In genomic region chr15:8643997-8644692, GRCm38 (mm10) we compare ENCODE assay signal across 21 mouse cellular contexts.
DNase-seq lines count a peak whose midpoint lies in the region; ATAC-seq and TF ChIP-seq lines count a peak whose summit lies in the region.
"Had no signal": no experiment of that assay in that cellular context is flagged by ENCODE, and none has a peak within 500 bp of the region (broad histone marks: within the 10 kb centered on the region; RNA-seq: fewer than 3 reads in every experiment).

No protein-coding gene starts in this region.

- H3K9ac ChIP-seq in hindbrain, embryonic 13.5 days: no peak overlapping the region
- no peak overlapping the region for H3K9ac ChIP-seq in lung, embryonic 14.5 days
- no peak overlapping the region for H3K9ac ChIP-seq in limb, embryonic 13.5 days
- H3K9ac ChIP-seq: embryonic facial prominence, embryonic 15.5 days; forebrain, embryonic 12.5 days; forebrain, postnatal 0 days; heart, embryonic 13.5 days had no signal

- peak overlapping the region; percentile 50; the same call in 1 of the 2 replicates for H3K27ac ChIP-seq in hindbrain, embryonic 10.5 days
- H3K27ac ChIP-seq in hindbrain, embryonic 13.5 days: no peak overlapping the region
- peak overlapping the region; percentile 81 for H3K27ac ChIP-seq in lung, embryonic 14.5 days (ENCODE audit: low read depth)
- peak overlapping the region; percentile 63; the same call in 1 of the 2 replicates for H3K27ac ChIP-seq in limb, embryonic 13.5 days
- H3K27ac ChIP-seq: embryonic facial prominence, embryonic 15.5 days; forebrain, embryonic 12.5 days; gastrocnemius, adult 2 months; heart, embryonic 13.5 days had no signal

- no peak for TF ChIP-seq CTCF in lung, embryonic 14.5 days (IDR thresholded peaks at IDR 0.05; ENCODE audit: low read depth)

- H3K4me1 ChIP-seq in hindbrain, embryonic 10.5 days (replicated peaks): peaks cover 10% of the 10 kb centered on the region; the same call in 1 of the 2 replicates
- H3K4me1 ChIP-seq in hindbrain, embryonic 13.5 days (replicated peaks): no peaks in the 10 kb centered on the region
- no peaks in the 10 kb centered on the region for H3K4me1 ChIP-seq in lung, embryonic 14.5 days (ENCODE audit: insufficient read depth)
- peaks cover 18% of the 10 kb centered on the region for H3K4me1 ChIP-seq in limb, embryonic 13.5 days
- H3K4me1 ChIP-seq: embryonic facial prominence, embryonic 15.5 days had no signal

- H3K9me3 ChIP-seq in hindbrain, embryonic 10.5 days: no peaks in the 10 kb centered on the region
- no peaks in the 10 kb centered on the region for H3K9me3 ChIP-seq in hindbrain, embryonic 13.5 days
- H3K9me3 ChIP-seq in lung, embryonic 14.5 days (ENCODE audit: low read depth, low read length): no peaks in the 10 kb centered on the region
- no peaks in the 10 kb centered on the region for H3K9me3 ChIP-seq in limb, embryonic 13.5 days
- H3K9me3 ChIP-seq: embryonic facial prominence, embryonic 15.5 days; forebrain, embryonic 12.5 days; heart, embryonic 13.5 days had no signal

- H3K27me3 ChIP-seq in hindbrain, embryonic 10.5 days (ENCODE audit: insufficient read depth, poor library complexity, severe bottlenecking): no peaks in the 10 kb centered on the region
- H3K27me3 ChIP-seq in hindbrain, embryonic 13.5 days: no peaks in the 10 kb centered on the region
- H3K27me3 ChIP-seq in lung, embryonic 14.5 days (ENCODE audit: insufficient read depth, low read length): no peaks in the 10 kb centered on the region
- H3K27me3 ChIP-seq in limb, embryonic 13.5 days: no peaks in the 10 kb centered on the region
- H3K27me3 ChIP-seq: embryonic facial prominence, embryonic 15.5 days; forebrain, embryonic 12.5 days; heart, embryonic 13.5 days had no signal

- DNase-seq in hindbrain, embryonic 10.5 days (ENCODE audit: low spot score): no peak
- DNase-seq in lung, embryonic 14.5 days: peak; percentile 59
- DNase-seq in lung, postnatal 10 days: no peak
- peak; percentile 50 for DNase-seq in NIH3T3 (ENCODE audit: low read depth)
- no peak for DNase-seq in left cerebral cortex, adult 9 months (ENCODE audit: low spot score in 2 of 2)
- no peak for DNase-seq in heart, adult 8-10 months (ENCODE audit: low spot score)
- DNase-seq: adrenal gland, adult 8-10 months; cerebellum, adult 11 months; cerebellum, adult 8-10 months; cerebellum, postnatal 14 days; embryo, embryonic 11 days; forebrain, postnatal 0 days; gastrocnemius, adult 2 months; gastrocnemius, postnatal 25 days; heart, postnatal 36 days had no signal

- no peak overlapping the region for H3K4me2 ChIP-seq in hindbrain, embryonic 13.5 days
- no peak overlapping the region for H3K4me2 ChIP-seq in lung, embryonic 14.5 days
- H3K4me2 ChIP-seq in limb, embryonic 13.5 days (replicated peaks): no peak overlapping the region
- H3K4me2 ChIP-seq: embryonic facial prominence, embryonic 15.5 days; forebrain, embryonic 12.5 days; heart, embryonic 13.5 days had no signal

- ATAC-seq in hindbrain, embryonic 13.5 days (ENCODE audit: low FRiP score): no peak
- ATAC-seq in lung, embryonic 14.5 days (ENCODE audit: insufficient read depth): peak; percentile 57
- peak; percentile 57 for ATAC-seq in limb, embryonic 13.5 days (ENCODE audit: low FRiP score, low read depth)
- ATAC-seq: forebrain, postnatal 0 days; hindbrain, embryonic 16.5 days had no signal

- no peak overlapping the region for H3K4me3 ChIP-seq in hindbrain, embryonic 10.5 days
- no peak overlapping the region for H3K4me3 ChIP-seq in hindbrain, embryonic 13.5 days
- no peak overlapping the region for H3K4me3 ChIP-seq in lung, embryonic 14.5 days (ENCODE audit: low read depth, low read length)
- no peak overlapping the region for H3K4me3 ChIP-seq in limb, embryonic 13.5 days
- H3K4me3 ChIP-seq: embryonic facial prominence, embryonic 15.5 days; forebrain, embryonic 12.5 days; gastrocnemius, adult 2 months; heart, embryonic 13.5 days had no signal

- peaks cover 34% of the 10 kb centered on the region for H3K36me3 ChIP-seq in hindbrain, embryonic 10.5 days
- peaks cover 14% of the 10 kb centered on the region; the same call in 1 of the 2 replicates for H3K36me3 ChIP-seq in hindbrain, embryonic 13.5 days
- peaks cover 13% of the 10 kb centered on the region; the same call in 1 of the 2 replicates for H3K36me3 ChIP-seq in lung, embryonic 14.5 days (ENCODE audit: insufficient read depth)
- H3K36me3 ChIP-seq in limb, embryonic 13.5 days: peaks cover 29% of the 10 kb centered on the region

- WGBS in hindbrain, embryonic 10.5 days: 68% methylated on average over 8 of the region's 8 CpGs
- 58% methylated on average over 8 of the region's 8 CpGs for WGBS in hindbrain, embryonic 13.5 days
- WGBS in lung, embryonic 14.5 days: 48% methylated on average over 8 of the region's 8 CpGs
- 54% methylated on average over 8 of the region's 8 CpGs for WGBS in limb, embryonic 13.5 days

Comparison
In these comparisons a context has a peak if more than half of its experiments do, and no peak if none do; other contexts are left out.
1. DNase-seq: peak in lung, embryonic 14.5 days (single experiment) and NIH3T3 (single experiment); none in hindbrain, embryonic 10.5 days (single experiment), lung, postnatal 10 days (single experiment), left cerebral cortex, adult 9 months (0 of 2) and heart, adult 8-10 months (single experiment).